Mouse (Mus musculus) heart, postnatal 25 days (tissue): Measurements from ENCODE around the gene Gpatch2. TPM values are rescaled to one million over a fixed set of nuclear protein-coding genes. Genes with fewer than 3 reads are reported as not detected.

Source experiments
- DNase-seq: peaks from one replicate; pipeline ENCODE4 v3.0.0; 2022; ENCODE audit warnings: low spot score
- intact Hi-C: fragments of 180-260 bp; cut with DNase I; formaldehyde crosslinking; loops from one replicate; pipeline ENCODE4 v1.15.1; 2025
- total RNA-seq, 2 experiments: library from RNA; stranded (reverse); gene quantifications; 2 replicates each; pipeline ENCODE4 v1.2.3; 2021

Gpatch2 gene
- total RNA-seq, 2 experiments from 2014 or later, result 8.8 to 11.0 TPM

DNA sequence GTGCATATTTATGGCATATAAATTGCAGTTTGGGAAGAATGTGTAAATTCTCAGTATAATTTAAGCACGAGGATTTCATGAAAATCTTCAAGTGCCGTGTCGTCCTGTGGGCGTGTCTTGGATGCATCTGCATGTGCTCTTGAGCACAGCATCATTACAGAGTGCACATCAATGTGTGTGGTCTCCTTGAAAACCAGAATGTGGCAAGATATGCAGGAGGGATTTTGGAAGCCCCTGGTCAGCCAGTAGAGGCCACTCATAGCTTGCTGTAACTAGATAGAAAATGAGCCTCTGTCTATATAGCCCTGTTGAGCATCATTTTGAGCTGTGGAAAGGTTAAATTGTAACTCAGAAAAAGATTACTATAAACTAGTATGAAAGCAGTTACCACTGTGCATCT lies 83.9 kb downstream of the Gpatch2 start:
- intact Hi-C loops, result no loop called here
- no peak for DNase-seq

DNA sequence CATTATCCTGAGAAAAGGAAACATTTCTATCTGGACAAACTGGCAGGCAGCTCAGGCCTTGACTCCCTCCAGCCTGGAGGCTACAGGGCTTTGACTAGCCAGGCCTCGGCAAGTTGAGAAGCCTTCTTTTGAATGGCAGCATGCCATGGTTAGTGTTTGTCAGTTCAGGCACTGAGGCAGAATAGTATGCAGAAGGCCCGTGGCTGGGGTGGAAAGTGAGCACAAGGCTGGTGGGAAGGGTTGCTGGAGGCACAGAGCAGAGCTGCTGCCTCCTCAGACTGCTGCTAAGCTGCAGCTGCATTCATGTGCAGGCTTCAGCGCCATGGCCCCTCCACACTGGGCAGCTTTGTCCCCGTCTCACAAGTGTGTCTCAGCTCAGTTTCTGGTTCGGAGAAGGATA lies 85.3 kb downstream of the Gpatch2 start:
- no peak for DNase-seq
- intact Hi-C loops, result no loop called here

DNA sequence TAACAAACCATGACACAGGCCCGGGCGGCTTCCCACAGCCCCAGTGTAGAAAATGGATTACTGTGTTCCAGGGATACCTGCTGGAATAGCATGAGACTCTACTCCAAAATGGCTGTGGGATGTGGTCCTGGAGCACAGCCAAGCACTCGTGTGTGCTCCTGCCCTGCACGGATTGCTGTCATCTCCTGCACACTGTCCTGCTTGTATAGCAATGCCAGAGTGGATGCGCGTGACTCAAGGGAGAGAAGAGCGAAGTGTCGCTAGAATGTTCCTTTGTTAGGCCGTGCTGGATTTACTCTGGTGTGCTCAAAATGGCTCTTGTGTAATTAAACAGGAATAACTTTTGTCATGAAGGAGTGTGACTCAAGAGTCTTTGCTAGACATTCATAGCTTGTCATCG lies 87.9 kb downstream of the Gpatch2 start:
- DNase-seq, result no peak
- intact Hi-C loops, result no loop called here

DNA sequence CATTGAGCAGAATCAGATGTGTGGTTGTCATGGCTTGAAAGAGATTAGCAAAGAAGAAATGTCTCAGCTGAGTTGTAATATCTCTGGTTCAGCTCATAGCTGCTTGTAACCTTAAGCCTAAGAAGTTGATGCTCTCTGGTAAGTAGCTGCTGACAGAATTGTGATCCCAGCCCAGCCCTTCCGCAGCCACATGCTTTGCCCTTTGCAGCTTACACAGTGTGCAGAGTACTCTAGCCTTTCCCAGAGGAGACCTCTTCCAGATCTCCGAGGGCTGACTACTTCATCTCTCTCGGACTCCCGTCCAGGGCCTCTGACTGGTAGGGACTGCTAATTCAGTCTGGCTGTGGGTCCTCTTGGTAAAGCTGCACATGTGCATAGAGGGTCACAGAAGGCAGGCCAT lies 92.0 kb downstream of the Gpatch2 start:
- no peak for DNase-seq
- intact Hi-C loops, result no loop called here

DNA sequence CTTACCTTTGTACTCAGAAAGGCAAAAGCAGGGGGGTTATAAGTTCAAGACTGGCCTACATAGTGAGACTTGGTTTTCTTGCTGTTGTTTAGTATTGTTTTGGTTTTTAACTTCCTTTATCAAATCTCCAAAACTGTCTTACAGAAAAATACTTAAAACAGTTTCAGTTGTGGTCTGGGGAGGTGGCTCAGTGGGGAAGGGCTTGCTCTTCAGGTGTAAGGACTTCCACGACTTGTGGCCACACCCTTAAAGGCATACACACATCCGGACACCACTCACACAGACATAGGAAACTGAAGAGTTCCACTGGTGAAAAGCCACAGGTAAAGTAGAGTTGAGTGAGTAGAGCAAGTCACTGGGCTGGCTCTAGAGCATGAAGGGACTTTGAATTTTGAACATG lies 93.2 kb downstream of the Gpatch2 start:
- intact Hi-C loops, result no loop called here
- no peak for DNase-seq

DNA sequence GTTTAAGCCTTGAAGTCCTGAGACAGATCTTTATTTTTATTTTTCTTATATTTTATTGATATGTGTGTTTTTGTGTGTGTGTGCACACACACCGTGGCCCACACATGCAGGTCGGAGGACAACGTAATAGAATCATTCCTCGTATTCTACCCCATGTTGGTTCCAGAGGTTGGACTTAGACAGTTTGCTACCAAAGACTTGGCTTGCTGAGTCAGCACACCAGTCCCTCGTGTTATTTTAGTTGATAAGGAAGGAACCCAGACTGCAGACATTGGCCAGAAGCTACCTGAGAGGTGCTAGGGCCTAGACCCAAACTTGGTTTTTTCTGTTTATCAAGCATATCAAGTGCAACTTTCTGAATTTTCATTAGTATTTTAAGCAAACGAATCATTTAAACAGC lies 95.8 kb downstream of the Gpatch2 start:
- DNase-seq, result no peak
- intact Hi-C loops, result no loop called here

DNA sequence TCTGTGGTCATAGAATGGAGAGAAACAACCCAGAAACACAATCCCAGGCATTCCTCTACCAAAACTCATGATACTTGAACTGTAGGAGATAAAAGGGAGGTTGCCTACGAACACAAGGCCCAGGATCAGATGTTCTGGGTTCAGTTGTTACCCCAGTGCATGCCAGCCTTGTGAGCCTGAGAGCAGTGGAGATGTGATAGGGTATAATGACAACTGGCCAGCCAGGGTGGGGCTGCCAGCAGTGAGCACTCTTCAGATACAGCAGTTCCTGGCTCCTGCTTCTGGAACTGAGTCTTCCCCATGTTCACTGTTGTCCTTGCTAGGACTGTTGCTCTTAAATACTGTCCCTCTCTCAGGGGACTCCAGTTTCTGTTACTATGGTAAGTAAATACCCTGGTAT lies 98.0 kb downstream of the Gpatch2 start:
- intact Hi-C loops, result no loop called here
- DNase-seq, result no peak

DNA sequence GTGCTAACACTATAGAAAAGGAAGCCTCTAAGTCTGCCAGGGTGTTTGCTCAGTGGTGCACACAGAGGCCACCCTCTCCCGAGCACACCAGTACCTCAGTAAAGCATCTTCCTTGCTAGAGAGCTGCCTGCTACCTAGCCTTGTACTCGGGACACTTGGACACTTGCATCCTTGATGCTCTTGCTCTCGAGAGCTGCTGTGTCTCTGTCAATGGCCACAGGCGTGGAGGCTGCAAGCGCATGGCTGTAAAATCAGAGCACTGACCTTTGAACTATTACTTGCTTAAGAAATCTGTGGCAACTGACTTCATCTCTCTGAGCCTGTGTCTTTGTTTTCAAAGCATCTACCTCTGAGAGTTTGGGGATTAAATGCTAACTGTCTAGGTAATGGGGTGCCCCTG lies 98.5 kb downstream of the Gpatch2 start:
- DNase-seq, result no peak
- intact Hi-C loops, result no loop called here

DNA sequence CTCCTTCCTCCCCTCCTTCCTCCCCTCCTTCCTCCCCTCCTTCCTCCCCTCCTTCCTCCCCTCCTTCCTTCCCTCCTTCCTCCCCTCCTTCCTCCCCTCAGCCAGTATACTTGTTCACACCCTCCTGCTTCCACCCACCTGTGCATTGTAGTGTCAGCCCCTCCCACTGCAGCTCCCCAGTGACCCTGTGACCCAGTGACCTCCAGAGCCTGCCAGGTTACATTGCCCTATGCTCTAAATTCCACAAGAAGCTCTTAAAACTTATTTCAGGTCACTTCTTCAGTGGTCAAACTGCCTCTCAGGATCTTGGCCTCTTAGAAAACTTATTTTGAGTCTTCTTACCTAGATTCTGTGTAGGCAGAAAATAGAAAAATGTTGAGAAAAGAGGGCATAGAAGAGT lies 99.2 kb downstream of the Gpatch2 start:
- DNase-seq, result no peak
- intact Hi-C loops, result no loop called here

DNA sequence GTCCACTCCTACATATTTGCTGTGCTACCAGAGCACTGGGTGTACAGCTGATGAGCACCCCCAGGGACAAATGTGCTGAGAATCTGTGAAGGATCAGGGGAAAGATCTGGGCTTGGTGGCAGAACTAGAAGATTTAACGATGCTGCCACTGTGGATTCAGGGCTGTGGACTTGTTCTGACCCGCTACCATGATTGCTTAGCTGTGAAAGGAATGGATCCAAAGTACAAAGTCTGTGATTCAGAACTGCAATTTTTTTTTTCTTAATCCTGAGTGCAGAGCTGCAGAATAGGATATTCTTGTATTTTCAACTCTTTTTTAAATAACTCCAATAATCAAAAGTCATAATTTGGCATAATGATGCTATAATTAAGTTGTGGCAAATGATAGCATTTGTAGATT lies 100.5 kb downstream of the Gpatch2 start:
- no peak for DNase-seq
- intact Hi-C loops, result no loop called here

DNA sequence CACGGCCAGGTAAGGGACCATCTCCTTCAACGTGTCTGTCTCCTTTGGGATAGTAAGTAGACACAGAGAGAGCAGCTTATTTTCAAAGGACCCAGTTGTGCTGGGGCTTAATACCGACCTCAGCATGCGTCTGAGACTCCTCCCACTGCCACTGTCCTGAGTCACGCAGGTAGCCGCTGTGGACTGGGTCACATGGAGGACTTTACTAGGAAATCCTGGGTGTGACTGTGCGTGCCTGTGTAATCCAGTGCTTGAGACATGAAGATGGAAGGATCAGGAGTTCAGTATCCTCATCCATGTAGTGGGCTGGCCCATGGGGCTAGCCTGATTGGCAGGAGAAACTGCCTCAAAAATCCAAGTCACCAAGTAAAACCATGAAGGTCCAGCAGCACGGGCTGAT lies 101.2 kb downstream of the Gpatch2 start:
- intact Hi-C loops, result no loop called here
- DNase-seq, result no peak

DNA sequence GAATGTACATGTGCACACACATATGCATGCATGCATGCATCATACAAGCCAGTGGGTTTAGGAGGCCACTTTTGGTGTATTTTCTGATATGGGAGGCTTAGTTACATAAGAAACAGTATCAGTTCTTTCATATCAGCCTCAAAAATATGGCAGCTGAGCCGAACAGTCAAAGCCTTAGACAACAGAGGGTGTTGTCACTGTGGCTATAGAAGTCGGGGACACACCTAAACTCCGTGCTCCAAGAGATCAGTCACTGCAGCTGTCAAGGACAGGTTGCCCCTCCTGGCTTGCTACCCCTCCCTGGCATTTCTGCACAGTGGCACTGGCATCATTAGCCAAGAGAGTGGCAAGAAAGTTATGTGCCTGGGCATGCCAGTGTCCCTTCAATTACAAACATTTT lies 106.5 kb downstream of the Gpatch2 start:
- no peak for DNase-seq
- intact Hi-C loops, result no loop called here

DNA sequence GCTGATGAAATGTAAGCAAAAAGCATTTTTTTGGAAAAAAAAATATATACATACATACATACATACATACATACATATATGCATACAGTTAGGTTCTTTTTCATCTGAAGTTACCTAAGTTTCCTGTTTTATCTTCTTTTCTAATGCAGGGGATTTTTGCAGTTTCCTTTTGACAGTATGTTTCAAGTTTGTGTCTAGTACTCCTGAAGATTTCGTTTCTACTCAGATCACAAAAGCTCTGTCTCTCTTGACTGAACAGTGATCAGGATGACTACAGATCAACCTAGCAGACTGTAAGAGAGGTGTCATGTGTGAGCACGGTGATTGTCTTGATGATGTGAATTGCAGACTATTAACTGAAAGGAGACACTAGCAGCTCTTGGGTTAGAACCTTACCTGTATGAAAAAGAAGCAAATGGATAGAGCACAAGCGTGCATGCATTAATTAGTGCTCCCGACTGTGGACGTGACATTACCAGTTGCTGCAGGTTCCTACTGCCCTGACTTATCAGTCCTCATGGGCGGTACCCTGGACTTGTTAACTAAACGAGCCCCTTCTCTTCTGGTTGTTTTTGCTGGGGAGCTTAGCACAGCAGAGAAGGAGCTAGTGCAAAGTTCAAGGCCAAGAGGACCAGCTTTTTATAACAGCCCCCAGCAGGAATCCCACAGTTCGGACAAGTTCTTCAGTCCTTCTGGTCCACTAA lies 107.3 kb downstream of the Gpatch2 start:
- no peak for DNase-seq

DNA sequence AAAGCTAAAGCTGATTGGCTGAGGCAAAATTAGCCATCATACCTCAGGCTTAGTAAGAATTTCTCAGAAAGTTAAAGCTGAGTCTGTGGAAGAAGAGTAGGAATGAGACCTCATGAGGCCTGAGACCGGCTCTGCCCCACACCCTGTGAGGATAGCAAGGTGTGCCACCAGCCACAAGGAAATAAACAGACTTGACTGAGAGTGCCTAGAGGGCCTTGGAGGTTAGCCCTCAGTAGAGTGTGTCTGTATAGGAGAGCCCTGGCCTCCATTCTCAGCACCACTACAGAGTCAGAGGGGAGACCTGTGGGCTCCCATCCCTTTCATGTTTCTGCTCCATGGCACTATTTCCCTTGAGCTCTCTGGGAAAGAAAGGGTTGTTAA lies 107.9 kb downstream of the Gpatch2 start:
- no peak for DNase-seq
- intact Hi-C loops, result no loop called here

More for the DNA sequence above, 107.3 kb downstream of the Gpatch2 start:
- intact Hi-C loops, result no loop called here

DNA sequence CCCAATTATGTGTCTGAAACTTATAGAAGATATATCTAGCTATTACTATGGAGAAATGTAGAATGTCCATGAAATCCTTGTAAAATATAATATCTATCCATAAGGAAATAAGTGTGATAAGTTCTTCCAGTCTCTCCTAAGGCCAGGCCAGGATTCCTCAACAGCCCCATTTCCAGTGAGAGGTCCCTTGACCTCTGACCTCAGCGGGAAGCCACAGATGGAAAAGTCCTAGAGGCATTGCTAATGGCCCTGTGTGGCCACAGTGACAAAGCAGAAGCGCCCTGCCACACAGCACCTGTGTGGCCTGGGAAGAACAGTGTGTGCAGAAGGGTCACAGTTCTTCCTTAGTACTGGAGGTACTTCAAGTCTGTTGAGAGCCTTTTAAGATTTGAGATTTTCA lies 127.2 kb downstream of the Gpatch2 start:
- intact Hi-C loops, result no loop called here
- DNase-seq, result no peak

DNA sequence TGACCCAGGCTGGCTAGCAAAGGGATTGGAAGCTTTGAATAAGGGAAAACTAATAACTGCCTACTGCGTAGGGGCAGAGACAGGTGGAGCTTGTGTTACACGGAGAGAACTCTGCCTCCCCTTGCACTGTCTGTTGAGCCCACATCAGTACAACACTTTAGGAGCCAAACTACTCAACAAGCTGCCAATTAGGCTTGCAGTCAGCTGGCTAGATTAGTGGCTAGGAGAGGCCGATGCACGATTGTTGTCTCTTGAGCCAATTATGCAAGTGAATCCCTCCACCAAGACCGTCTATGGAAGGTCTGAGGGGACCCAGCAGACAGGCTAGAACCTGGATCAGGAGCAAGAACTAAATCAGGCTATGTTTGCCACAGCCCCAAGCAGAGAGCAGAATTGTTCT lies 129.8 kb downstream of the Gpatch2 start:
- intact Hi-C loops, result no loop called here
- DNase-seq, result no peak

DNA sequence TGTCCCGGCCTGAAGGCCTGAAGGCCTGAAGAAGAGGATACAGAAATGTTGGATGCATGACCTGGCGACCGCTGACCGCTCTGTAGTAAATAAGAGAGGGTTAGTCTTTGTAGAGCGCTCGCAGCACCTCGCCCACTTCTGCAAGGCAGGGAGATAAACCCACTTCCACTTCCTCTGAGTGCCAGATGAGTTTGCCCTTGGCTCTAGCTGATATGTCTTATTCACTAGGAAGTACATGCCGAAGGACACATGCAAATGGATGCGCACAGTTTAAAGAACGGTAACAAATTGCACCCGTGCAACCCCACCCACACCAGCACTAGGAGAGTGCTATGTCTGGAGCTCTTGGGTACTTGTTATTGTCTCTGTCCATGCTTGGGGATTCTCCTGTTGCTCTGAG lies 131.6 kb downstream of the Gpatch2 start:
- intact Hi-C loops, result no loop called here
- DNase-seq, result no peak

DNA sequence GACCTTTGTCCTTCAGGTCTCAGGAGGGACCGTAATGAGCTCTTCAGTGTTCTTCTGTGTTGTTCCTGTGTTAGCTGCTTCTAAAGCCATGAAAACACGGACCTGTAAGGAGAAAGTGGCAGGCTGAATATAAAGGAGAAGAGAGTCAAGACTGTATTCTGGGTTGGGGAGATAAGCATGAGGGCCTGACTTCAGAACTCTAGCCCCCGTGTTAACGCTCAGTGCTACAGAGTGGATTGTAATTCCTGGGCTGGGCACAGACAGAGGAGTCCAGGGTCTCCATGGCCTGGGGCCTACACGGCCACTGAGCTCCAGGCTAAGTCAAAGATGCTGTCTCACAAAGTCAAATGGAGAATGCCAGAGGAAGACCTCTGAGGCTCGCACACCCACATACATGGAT lies 132.3 kb downstream of the Gpatch2 start:
- no peak for DNase-seq
- intact Hi-C loops, result no loop called here

DNA sequence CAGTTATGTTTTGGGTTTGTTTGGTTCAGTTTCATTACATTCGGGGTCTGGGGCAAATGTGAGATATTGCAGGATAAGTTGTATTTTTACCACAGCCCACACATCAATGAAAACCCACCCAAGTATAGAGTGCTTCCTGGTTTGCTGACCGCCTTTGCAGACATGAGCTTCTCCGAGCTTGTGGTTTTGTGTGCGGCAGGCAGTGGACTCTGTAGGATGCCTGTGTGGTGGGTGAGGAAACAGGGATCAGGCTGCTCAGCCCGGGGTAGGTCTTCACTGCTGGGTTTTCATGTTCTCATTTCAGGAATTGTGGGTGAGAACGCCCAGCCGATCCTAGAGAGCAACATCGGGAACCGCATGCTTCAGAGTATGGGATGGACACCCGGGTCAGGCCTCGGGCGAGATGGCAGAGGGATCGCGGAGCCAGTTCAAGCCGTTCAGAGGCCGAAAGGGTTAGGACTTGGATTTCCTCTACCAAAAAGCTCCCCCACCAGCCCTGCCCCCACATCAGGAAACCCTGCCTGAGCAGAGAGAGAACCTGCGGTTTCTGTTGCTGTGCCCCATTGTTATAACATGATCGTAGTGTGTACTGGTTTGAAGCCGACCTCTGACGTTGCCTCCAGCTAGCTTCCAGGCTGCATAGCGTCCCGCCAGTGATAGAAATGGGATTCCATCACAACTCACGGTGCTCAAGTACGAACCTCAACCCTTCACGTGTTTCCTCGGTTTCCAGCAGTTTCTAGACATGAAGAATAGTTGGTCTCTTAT lies 132.9 kb downstream of the Gpatch2 start:
- intact Hi-C loops, result no loop called here

DNA sequence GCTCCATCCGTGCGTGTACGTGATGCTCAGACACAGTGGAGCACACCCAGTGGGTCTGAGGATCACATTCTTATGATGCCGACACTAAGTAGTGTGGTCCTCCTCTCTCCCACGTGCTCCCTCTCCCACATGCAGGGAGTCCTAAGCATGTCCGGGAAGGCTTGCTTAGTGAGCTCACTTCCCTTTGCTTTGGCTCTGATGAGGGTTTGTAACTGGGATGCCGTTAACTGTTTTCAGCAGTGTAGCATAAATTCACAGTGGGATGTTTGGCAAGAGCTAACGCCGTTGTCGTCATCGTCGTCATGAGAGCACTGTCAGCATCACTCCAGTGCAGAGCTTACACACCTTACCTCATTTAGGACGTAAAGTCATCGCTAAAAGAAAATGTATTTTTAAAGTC lies 133.6 kb downstream of the Gpatch2 start:
- DNase-seq, result no peak
- intact Hi-C loops, result no loop called here

More for the DNA sequence above, 132.9 kb downstream of the Gpatch2 start:
- no peak for DNase-seq

DNA sequence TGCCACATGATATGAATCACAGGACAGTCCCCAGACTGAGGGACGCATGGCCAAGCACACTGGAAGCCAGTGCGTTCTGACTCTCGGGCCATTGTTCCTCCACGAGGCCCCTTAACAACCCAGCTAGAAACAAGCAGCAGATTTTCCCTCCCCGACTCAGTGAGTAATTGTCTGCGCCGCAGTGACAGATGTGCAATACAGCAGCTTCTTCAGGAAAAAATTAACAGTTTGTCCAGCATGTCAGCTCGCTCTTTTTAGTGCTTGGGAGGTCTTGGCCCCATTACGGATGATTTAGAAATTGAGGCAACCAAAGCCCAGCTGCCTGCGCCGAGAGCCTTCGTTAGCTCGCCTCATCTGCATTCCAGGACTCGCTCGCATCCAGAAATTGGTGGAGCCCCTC lies 140.9 kb downstream of the Gpatch2 start:
- intact Hi-C loops, result no loop called here
- no peak for DNase-seq

DNA sequence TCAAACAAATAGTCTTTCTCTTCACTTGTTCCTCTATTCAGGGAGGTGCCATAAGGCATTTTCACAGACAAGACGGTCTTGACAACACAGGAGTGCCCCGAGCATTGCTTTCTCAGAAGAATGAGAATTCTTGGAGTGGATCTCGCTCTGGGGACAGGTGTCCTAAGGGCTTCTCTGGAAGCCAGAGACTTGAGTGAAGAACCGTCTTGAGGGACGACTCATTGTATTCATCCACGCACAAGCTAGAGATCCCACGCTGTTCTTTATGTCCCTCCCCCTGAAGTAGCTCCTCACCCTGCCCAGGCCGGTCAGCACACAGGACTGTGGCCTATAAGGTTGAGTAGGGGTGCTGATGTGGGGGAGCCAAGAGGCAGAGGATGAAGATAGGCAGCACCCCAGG lies 141.6 kb downstream of the Gpatch2 start:
- intact Hi-C loops, result no loop called here

More for the DNA sequence above, 141.6 kb downstream of the Gpatch2 start:
- DNase-seq, result no peak
